In the genomic region with DNA sequence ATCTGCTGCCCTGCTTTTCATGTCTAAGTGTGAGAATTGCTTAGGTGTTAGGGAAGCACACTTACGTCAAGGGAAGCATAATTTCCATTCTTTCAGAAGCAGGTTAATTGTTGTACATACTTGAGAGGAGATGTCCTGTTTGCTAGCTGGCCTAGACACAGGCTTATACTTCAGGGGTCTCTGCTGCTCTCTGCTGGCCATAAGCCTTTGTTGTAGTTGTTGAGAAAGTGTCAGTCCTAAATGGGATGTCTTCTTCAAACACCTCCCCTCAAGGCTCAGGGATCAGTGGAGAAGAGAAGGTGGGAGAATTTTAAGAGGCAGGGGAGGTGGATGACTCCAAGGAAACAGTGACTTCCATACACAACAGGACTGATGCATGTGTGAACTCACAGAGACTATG, we compare ENCODE assay signal across 16 mouse cellular contexts. TPM values are rescaled to one million over a fixed set of nuclear protein-coding genes. Genes with fewer than 3 reads are reported as not detected.
DNase-seq lines count a peak whose midpoint lies in the region; TF ChIP-seq lines count a peak whose summit lies in the region.
"Had no signal": no experiment of that assay in that cellular context is flagged by ENCODE, and none has a peak within 500 bp of the region (broad histone marks: within the 10 kb centered on the region; RNA-seq: fewer than 3 reads in every experiment).

No protein-coding gene starts in this region.

- TF ChIP-seq POLR2A in cerebellum, adult 2 months (IDR thresholded peaks at IDR 0.05; ENCODE audit: borderline replicate concordance, insufficient read depth, low read length) = no peak

- no peak overlapping the region for H3K27ac ChIP-seq in cerebellum, adult 2 months (ENCODE audit: insufficient read depth, low read length)
- H3K27ac ChIP-seq in left cerebral cortex, adult 2 months = no peak overlapping the region
- H3K27ac ChIP-seq: embryonic facial prominence, embryonic 15.5 days; liver, embryonic 14.5 days had no signal

- no peak for TF ChIP-seq CTCF in cerebellum, adult 2 months (IDR thresholded peaks at IDR 0.05; ENCODE audit: borderline replicate concordance, insufficient read depth, low read depth, low read length)
- TF ChIP-seq CTCF in left cerebral cortex, adult 2 months (IDR thresholded peaks at IDR 0.05) = peak; percentile 16

- H3K4me1 ChIP-seq in cerebellum, adult 2 months (ENCODE audit: control insufficient read depth, insufficient read depth, low read length) = no peaks in the 10 kb centered on the region
- H3K4me1 ChIP-seq: embryonic facial prominence, embryonic 15.5 days had no signal

- no peak overlapping the region for H3K4me3 ChIP-seq in cerebellum, adult 2 months (replicated peaks; ENCODE audit: insufficient read depth, low read depth, low read length)
- no peak overlapping the region for H3K4me3 ChIP-seq in left cerebral cortex, adult 2 months
- H3K4me3 ChIP-seq: embryonic facial prominence, embryonic 15.5 days had no signal

- intact Hi-C loops in left cerebral cortex, adult 2 months (cut with DNase I) = no loop called here
- intact Hi-C loops in left cerebral cortex, postnatal 4 days (cut with DNase I) = no loop called here

- H3K27me3 ChIP-seq in cerebellum, adult 2 months (ENCODE audit: control insufficient read depth, insufficient read depth, low read length) = no peaks in the 10 kb centered on the region
- H3K27me3 ChIP-seq: embryonic facial prominence, embryonic 15.5 days had no signal

- 71% methylated on average over 1 of the region's 1 CpGs for WGBS in cerebellum, adult 2 months

- DNase-seq in cerebellum, postnatal 14 days = peak; percentile 2 to 11
- DNase-seq in cerebellum, adult 2 months = no peak
- DNase-seq in left cerebral cortex, adult 2 months (ENCODE audit: extremely low spot score in 1 of 2, low spot score in 2 of 2) = no peak
- DNase-seq in left cerebral cortex, postnatal 4 days = no peak
- DNase-seq in 3T3-L1 (ENCODE audit: low read depth, low spot score) = peak; percentile 1
- peak; percentile 12 for DNase-seq in R1 (ENCODE audit: low read depth, low spot score)
- DNase-seq in Muller cell, postnatal 12 days (ENCODE audit: inconsistent ontology term) = no peak
- DNase-seq in ovary, adult 18-20 months (ENCODE audit: low spot score) = no peak
- DNase-seq: cerebellum, adult 11-12 months; kidney, postnatal 14 days had no signal

RNA-seq across cellular contexts. Expression of a gene that starts 32.9 kb away (rescaled TPM):
- polyA plus RNA-seq in cerebellum, adult 2 months (2012; rRNA removed) = not detected in 2 replicates
- total RNA-seq in left cerebral cortex, adult 2 months (2021) = not detected
- total RNA-seq in left cerebral cortex, postnatal 4 days (2021) = not detected
- total RNA-seq: granulocyte monocyte progenitor cell, adult 5-6 weeks; hematopoietic stem cell, adult 5-6 weeks; left cerebral cortex, postnatal 10 days had no signal
- polyA plus RNA-seq: frontal cortex, adult 2 months; liver, embryonic 14.5 days had no signal

Comparison
In these comparisons a context has a peak if more than half of its experiments do, and no peak if none do; other contexts are left out.
1. DNase-seq: peak in cerebellum, postnatal 14 days (2 of 2), 3T3-L1 (single experiment) and R1 (single experiment); none in cerebellum, adult 2 months (0 of 2), left cerebral cortex, adult 2 months (0 of 2), left cerebral cortex, postnatal 4 days (single experiment), Muller cell, postnatal 12 days (single experiment) and ovary, adult 18-20 months (single experiment).